Mouse (Mus musculus) retina, embryonic 14.5 days (tissue): Measurements from ENCODE around the gene Ror2.

ENCODE experiments used
- DNase-seq: peaks from one replicate; pipeline ENCODE4 v3.0.0-alpha.2; 2015; ENCODE audit warnings: low spot score

Gene Ror2

GRCm38 (mm10) chr13:53069076-53069690 is 216.7 kb downstream of the Ror2 start:
- peak; percentile 26 for DNase-seq

GRCm38 (mm10) chr13:53068461-53068860 is 217.5 kb downstream of the Ror2 start:
- peak; percentile 44 for DNase-seq

DNA sequence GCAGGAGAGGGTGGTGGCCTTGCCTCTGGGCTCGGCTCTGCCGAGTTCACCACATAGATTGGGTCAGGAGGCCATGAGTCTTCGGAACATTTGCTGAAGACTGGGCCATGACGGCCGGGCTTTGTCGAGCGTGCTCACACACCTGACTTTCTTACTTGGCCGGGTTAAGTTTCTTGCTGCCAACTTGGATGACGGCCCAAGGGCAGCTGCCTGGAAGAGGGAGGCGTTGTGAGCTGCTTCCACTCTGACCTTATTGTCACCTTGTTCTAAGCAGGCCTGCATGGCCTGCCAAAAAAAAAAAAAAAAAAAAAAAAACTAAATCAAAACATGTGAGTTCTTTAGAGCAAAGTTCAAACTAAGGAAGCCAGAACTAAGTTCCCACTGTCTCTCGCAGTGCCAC is 218.0 kb downstream of the Ror2 start:
- no peak for DNase-seq

- DNase-seq: no peak
Observed at GRCm38 (mm10) chr13:53065122-53065521, 220.8 kb downstream of the Ror2 start.

GRCm38 (mm10) chr13:53064681-53065080 is 221.2 kb downstream of the Ror2 start:
- no peak for DNase-seq
